Mouse (Mus musculus) kidney, embryonic 14.5 days (tissue): ENCODE data around the gene Rbm3. TPM values are rescaled to one million over a fixed set of nuclear protein-coding genes. Genes with fewer than 3 reads are reported as not detected.

ENCODE experiments used
- ATAC-seq: fragments of 200-750 bp; cut with Nextera tagmentation; 2 replicates; pipeline ENCODE4 v1.8.0; 2017; ENCODE audit warnings: moderate number of reproducible peaks, mild to moderate bottlenecking, moderate TSS enrichment, moderate library complexity; ENCODE audit not compliant: low FRiP score, low TSS enrichment
- H3K27ac ChIP-seq: fragments of 300-500 bp; sonication (generic); 2 replicates; pipeline ENCODE4 v1.5.1; 2014; ENCODE audit warnings: low read depth, mild to moderate bottlenecking, low read length, moderate library complexity, mixed read lengths
- H3K27me3 ChIP-seq: fragments of 300-500 bp; sonication (generic); 2 replicates; pipeline ENCODE4 v1.6.1; 2014; ENCODE audit warnings: mild to moderate bottlenecking, low read length; ENCODE audit not compliant: control insufficient read depth, insufficient read depth
- H3K36me3 ChIP-seq: fragments of 300-500 bp; sonication (generic); 2 replicates; pipeline ENCODE4 v1.6.1; 2014; ENCODE audit warnings: low read length, mixed read lengths; ENCODE audit not compliant: control insufficient read depth, insufficient read depth
- H3K4me1 ChIP-seq: fragments of 300-500 bp; sonication (generic); 2 replicates; pipeline ENCODE4 v1.6.1; 2014; ENCODE audit warnings: low read length, mixed read lengths; ENCODE audit not compliant: control insufficient read depth, insufficient read depth
- H3K4me2 ChIP-seq: fragments of 300-500 bp; sonication (generic); replicated peaks from 2 replicates; pipeline ENCODE4 v1.6.1; 2014; ENCODE audit warnings: low read depth, mild to moderate bottlenecking, low read length
- H3K4me3 ChIP-seq: fragments of 300-500 bp; sonication (generic); 2 replicates; pipeline ENCODE4 v1.5.1; 2014; ENCODE audit warnings: mild to moderate bottlenecking, low read length
- H3K9ac ChIP-seq: fragments of 300-500 bp; sonication (generic); 2 replicates; pipeline ENCODE4 v1.6.1; 2014; ENCODE audit warnings: low read depth, mild to moderate bottlenecking, low read length, moderate library complexity
- H3K9me3 ChIP-seq: fragments of 300-500 bp; sonication (generic); 2 replicates; pipeline ENCODE4 v1.6.1; 2016; ENCODE audit warnings: low read length; ENCODE audit not compliant: control insufficient read depth
- WGBS: fragments of 180-500 bp; shearing (Covaris S2); extraction: QIAGEN DNeasy Blood & Tissue Kit; methylation state at CpG from one replicate; pipeline ENCODE4 v1.1.7; 2014; 5-methylcytosine and 5-hydroxymethylcytosine counted together
- polyA plus RNA-seq: library from polyadenylated mRNA; unstranded; fragments of >200 nt; fragmentation: Nextera tagmentation; extraction: Ambion mirVana; gene quantifications from 2 replicates; pipeline ENCODE4 v1.2.1, GENCODE M21; 2014

Rbm3 gene
- polyA plus RNA-seq, 1 experiment from 2014 or later, result 606 TPM

DNA sequence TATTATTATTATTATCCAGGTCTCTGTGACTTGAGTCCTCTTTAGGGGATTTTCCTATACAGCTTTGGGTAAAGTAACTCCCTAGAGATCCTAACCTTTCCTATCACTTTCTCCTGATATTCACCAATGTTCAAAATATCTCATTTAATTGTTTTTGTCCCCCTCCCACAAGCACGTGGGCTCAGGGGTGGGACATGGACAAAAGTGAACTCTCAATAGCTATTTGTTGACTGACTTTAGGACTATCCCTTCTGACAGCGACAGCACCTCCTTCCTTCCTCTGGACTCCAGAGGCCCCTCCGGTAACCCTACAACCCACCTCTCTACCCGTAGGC is 29.5 kb upstream of the Rbm3 start:
- Histone ChIP-seq H3K27me3 (no peaks in the 10 kb centered on the region), H3K27ac (no peak overlapping the region), H3K4me3 (peak overlapping the region; percentile 62), H3K36me3 (peaks cover 4% of the 10 kb centered on the region; the same call in 1 of the 2 replicates), H3K4me2 (peak overlapping the region; percentile 43), H3K9me3 (no peaks in the 10 kb centered on the region), H3K4me1 (no peaks in the 10 kb centered on the region), H3K9ac (peak overlapping the region; percentile 56; the same call in 1 of the 2 replicates)
- ATAC-seq, result no peak; the same call in 1 of the 2 replicates
- 17% methylated on average over 4 of the region's 4 CpGs for WGBS

- ATAC-seq, result no peak
- H3K36me3 ChIP-seq, result peaks cover 6% of the 10 kb centered on the region; the same call in 1 of the 2 replicates
- no peak overlapping the region for H3K4me3 ChIP-seq
- H3K9me3 ChIP-seq, result no peaks in the 10 kb centered on the region
- H3K27ac ChIP-seq, result no peak overlapping the region
- WGBS, result 92% methylated on average over 10 of the region's 10 CpGs
- no peak overlapping the region for H3K4me2 ChIP-seq
- no peaks in the 10 kb centered on the region for H3K27me3 ChIP-seq
- H3K4me1 ChIP-seq, result no peaks in the 10 kb centered on the region
- H3K9ac ChIP-seq, result no peak overlapping the region
These were observed 22.3 kb upstream of the Rbm3 start for GRCm38 (mm10) chrX:8167716-8168647.

- H3K36me3 ChIP-seq, result no peaks in the 10 kb centered on the region
- no peak for ATAC-seq
- H3K9ac ChIP-seq, result no peak overlapping the region
- H3K27ac ChIP-seq, result no peak overlapping the region
- H3K4me2 ChIP-seq, result no peak overlapping the region
- H3K4me3 ChIP-seq, result no peak overlapping the region
- 79% methylated on average over 4 of the region's 4 CpGs for WGBS
- no peaks in the 10 kb centered on the region for H3K4me1 ChIP-seq
- H3K9me3 ChIP-seq, result no peaks in the 10 kb centered on the region
- H3K27me3 ChIP-seq, result no peaks in the 10 kb centered on the region
These were observed 18.8 kb upstream of the Rbm3 start for GRCm38 (mm10) chrX:8164471-8164870.

DNA sequence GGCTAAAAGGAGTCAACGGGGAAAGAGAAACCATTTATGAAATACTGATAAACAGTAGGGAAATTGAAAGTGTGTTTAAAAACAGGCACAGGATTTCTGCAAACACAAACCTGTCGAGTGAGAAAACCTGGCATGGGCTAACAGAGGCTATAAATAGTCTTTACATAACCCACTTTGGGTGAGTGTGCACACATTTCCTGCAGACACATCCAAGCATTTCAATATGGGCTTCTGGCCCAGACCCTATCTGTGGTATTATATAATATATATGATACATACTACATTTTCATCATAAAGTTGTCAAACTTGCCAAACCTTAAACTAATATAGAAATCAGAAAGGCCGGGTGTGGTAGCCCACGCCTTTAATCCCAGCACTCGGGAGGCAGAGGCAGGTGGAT is 17.4 kb upstream of the Rbm3 start:
- 88% methylated on average over 5 of the region's 5 CpGs for WGBS
- H3K27me3 ChIP-seq, result no peaks in the 10 kb centered on the region
- ATAC-seq, result no peak
- no peak overlapping the region for H3K4me3 ChIP-seq
- H3K9me3 ChIP-seq, result no peaks in the 10 kb centered on the region
- H3K36me3 ChIP-seq, result no peaks in the 10 kb centered on the region
- no peak overlapping the region for H3K27ac ChIP-seq
- no peak overlapping the region for H3K9ac ChIP-seq
- H3K4me1 ChIP-seq, result no peaks in the 10 kb centered on the region
- no peak overlapping the region for H3K4me2 ChIP-seq

DNA sequence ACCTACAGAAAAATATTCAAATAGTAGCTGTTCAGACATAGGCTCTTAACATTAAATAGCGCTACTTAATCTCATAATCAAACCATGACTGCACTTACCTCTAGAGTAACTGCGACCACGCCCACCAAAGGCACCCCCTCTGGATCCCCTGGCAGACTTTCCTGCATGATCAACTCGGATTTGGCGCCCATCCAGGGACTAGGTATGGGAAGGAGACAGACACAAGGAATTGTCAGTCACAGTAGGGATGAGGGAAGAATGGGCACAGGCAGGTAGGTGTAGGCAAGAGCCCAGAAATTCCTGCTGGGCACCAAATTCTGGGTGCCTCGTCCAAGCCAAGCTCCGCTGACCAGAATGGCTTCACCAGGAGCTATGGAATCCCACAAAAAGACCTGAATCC is 1.9 kb downstream of the Rbm3 start:
- 77% methylated on average over 7 of the region's 7 CpGs for WGBS
- no peak for ATAC-seq
- peaks cover 38% of the 10 kb centered on the region for H3K36me3 ChIP-seq

DNA sequence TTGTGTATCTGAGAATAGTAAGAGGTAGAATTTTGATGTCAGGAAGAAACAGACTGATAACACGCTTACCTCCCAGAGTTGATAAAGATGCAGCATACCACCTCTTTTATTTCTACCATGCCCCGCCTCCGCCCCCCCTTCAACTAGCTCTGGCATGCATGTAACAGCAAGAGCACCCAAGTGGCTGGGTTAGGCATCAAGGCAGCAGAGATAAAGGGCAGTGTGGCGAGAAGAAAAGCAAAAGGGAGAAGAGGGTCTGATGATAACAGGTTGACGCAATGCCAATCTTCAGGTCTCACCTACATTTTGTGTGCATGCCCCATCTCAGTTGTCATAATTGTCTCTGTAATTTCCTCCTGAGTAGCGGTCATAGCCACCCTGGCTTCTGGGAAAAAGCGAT is 2.7 kb downstream of the Rbm3 start:
- H3K27ac ChIP-seq, result no peak overlapping the region
- no peak overlapping the region for H3K4me3 ChIP-seq
- H3K4me1 ChIP-seq, result no peaks in the 10 kb centered on the region; the same call in 1 of the 2 replicates
- H3K27me3 ChIP-seq, result no peaks in the 10 kb centered on the region
- 92% methylated on average over 7 of the region's 7 CpGs for WGBS
- H3K9me3 ChIP-seq, result no peaks in the 10 kb centered on the region
- peaks cover 38% of the 10 kb centered on the region for H3K36me3 ChIP-seq
- no peak for ATAC-seq
- no peak overlapping the region for H3K9ac ChIP-seq
- H3K4me2 ChIP-seq, result no peak overlapping the region

More for the DNA sequence above, 1.9 kb downstream of the Rbm3 start:
- H3K9ac ChIP-seq, result no peak overlapping the region; the same call in 1 of the 2 replicates
- H3K27me3 ChIP-seq, result no peaks in the 10 kb centered on the region
- H3K27ac ChIP-seq, result no peak overlapping the region
- no peaks in the 10 kb centered on the region; the same call in 1 of the 2 replicates for H3K4me1 ChIP-seq
- H3K9me3 ChIP-seq, result no peaks in the 10 kb centered on the region
- peak overlapping the region; percentile 75 for H3K4me2 ChIP-seq
- H3K4me3 ChIP-seq, result peak overlapping the region; percentile 62

DNA sequence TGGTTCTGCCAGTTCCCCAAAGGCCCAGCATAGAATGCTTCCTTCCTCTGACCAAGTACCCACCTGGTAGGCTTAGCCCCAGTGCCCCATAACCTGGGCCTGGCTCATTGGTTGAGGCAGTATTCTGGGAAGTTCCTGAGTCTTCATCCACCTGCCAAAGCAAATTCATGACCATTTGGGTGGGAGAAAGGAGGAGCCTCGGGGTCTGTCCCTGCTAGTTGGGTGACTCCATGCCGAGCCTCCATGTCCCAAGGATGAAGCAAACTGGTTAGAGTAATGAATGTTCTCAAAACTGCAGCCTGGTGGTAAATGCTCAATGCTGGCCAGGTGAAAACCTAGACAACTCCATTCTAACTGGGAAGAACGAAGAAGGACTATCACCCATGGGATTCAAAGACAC is 4.6 kb downstream of the Rbm3 start:
- Histone ChIP-seq H3K9me3 (no peaks in the 10 kb centered on the region), H3K9ac (no peak overlapping the region), H3K27ac (no peak overlapping the region), H3K4me1 (no peaks in the 10 kb centered on the region; the same call in 1 of the 2 replicates), H3K27me3 (no peaks in the 10 kb centered on the region), H3K4me2 (no peak overlapping the region), H3K36me3 (peaks cover 41% of the 10 kb centered on the region), H3K4me3 (no peak overlapping the region)
- WGBS, result 72% methylated on average over 3 of the region's 3 CpGs
- no peak for ATAC-seq

- Histone ChIP-seq H3K4me2 (no peak overlapping the region), H3K9me3 (no peaks in the 10 kb centered on the region), H3K27ac (no peak overlapping the region), H3K4me3 (no peak overlapping the region), H3K4me1 (no peaks in the 10 kb centered on the region; the same call in 1 of the 2 replicates), H3K36me3 (peaks cover 41% of the 10 kb centered on the region), H3K9ac (no peak overlapping the region), H3K27me3 (no peaks in the 10 kb centered on the region)
- ATAC-seq, result no peak
- WGBS, result 92% methylated on average over 2 of the region's 2 CpGs
These were observed 5.2 kb downstream of the Rbm3 start for GRCm38 (mm10) chrX:8140446-8140845.

GRCm38 (mm10) chrX:8139480-8139879 is 6.2 kb downstream of the Rbm3 start:
- no peak for ATAC-seq
- H3K4me3 ChIP-seq, result no peak overlapping the region
- no peak overlapping the region for H3K9ac ChIP-seq
- peaks cover 41% of the 10 kb centered on the region for H3K36me3 ChIP-seq
- no peak overlapping the region for H3K4me2 ChIP-seq
- WGBS, result 50% methylated on average over 1 of the region's 1 CpGs
- no peaks in the 10 kb centered on the region; the same call in 1 of the 2 replicates for H3K4me1 ChIP-seq
- no peak overlapping the region for H3K27ac ChIP-seq
- no peaks in the 10 kb centered on the region for H3K9me3 ChIP-seq
- no peaks in the 10 kb centered on the region for H3K27me3 ChIP-seq
